Mouse (Mus musculus): ENCODE data around the gene Akna.

DNA sequence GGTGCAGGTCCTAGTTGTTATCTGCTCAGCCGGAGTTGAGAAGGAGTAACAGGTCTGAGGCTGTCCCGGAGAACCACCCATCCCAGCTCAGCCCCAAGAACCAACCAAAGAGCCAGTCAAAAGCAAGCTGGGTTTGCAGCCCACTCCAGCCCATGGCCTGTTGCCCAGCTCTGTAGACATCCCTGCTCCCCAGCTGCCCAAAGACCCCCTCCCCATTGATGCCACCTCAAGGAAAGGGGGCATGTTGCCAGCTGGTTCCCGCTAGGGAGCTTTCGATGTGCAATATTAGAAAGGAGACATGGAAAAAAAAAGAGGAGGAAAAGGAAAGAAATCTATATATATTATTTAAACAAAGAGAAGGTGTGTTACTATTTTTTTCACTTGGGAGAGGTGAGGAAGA is 69.8 kb downstream of the Akna start:
- TF ChIP-seq CTCF (IDR thresholded peaks at IDR 0.05; ENCODE audit: extremely low read depth, insufficient read length, insufficient replicate concordance, low read depth, low read length) (no peak), POLR2A (IDR thresholded peaks at IDR 0.05; ENCODE audit: low read depth, low read length) (no peak)
